Mouse (Mus musculus): Measurements from ENCODE around the gene Klf2.

DNA sequence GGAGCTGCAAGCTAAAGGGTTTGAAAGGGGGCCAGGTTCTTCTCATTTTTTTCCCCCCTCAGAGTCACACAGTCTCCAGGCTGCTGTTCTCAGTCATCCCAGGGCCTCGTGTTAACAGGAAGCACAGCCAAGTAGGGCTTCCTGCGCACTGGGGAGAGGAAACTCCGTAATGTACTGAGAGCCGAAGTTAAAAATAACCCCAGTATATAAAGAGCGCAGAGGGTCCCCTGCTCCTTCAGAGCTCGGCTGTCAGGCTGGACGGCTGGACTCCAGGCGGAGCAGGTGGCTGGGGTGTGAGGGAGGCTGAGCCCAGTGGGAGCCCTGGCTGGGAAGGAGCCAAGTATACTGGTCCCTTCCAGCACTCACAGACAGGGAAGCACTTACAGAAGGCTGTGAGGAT is 23.2 kb upstream of the Klf2 start:
- TF ChIP-seq CTCF (IDR thresholded peaks at IDR 0.05) (peak; percentile 18; the same call in 1 of the 2 replicates), EP300 (IDR thresholded peaks at IDR 0.05) (peak; percentile 98)
